Mouse (Mus musculus) adipocyte (in vitro differentiated cells): ENCODE data around the gene Btbd10.

Experiments used
- DNase-seq: peaks from one replicate; pipeline ENCODE4 v3.0.0-alpha.2; 2016; ENCODE audit warnings: low spot score

The Btbd10 gene

DNA sequence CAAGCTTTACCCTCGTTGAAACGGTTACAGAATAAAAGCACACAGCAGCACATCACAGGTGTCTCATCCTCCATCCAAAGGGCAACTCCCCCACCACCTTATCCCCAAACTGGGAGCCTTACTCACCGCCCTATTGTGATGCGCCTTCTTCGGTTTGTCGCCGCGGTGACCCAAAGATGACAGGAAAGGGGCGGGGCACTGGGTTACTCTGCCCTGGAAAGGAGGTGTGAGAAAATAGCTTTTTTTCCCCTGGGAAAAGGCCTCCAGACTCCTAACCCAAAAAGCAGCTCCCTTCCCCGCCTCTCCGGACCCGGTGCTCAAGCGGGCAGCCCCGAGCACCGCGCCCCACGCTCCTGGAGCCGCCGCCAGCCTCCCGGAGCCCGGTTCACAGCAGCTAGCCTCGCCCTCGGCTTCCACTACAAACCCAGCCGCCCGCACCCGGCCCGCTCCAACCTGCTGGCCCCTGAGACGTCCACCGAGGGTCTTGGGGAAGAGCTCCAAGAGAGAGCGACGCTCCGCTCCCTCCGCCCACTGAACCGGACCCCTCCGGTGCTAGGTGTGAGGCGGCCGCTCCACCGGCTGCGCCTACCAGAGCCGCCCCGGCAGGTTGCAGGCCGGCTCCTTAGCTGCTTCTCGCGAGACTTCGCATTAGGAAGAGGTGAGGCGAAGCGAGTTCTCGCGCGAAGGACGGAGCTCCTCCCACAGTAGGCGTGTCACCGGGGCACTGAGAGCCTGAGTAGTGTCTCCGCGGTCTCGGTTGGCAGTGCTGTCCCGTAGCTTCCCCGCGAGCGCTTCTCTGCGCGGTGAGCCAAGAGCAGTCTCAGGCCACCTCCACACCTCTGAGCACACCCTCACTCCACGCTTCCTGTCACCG is at the start of gene Btbd10:
Btbd10 (minus strand) TSS at position 647 of the 874 bp plus-strand sequence.
- DNase-seq, result peak; percentile 93

DNA sequence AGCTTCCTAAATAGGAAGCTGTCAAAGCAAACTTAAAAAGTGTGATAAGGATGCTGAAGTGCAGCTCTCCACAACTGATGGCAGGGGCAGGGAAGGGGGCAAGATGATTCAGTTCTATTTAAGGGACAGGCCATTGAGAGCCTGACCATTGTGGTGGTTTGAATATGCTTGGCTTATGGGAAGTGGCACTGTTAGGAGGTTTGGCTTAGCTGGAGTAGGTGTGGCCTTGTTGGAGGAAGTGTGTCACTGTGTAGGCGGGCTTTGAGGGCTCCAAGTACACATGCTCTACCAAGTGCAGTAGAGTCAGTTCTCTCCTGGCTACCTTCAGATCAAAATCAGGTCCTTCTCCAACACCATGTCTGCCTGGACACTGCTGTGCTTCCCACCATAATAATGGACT is 47.3 kb upstream of the Btbd10 start:
- DNase-seq, result no peak

DNA sequence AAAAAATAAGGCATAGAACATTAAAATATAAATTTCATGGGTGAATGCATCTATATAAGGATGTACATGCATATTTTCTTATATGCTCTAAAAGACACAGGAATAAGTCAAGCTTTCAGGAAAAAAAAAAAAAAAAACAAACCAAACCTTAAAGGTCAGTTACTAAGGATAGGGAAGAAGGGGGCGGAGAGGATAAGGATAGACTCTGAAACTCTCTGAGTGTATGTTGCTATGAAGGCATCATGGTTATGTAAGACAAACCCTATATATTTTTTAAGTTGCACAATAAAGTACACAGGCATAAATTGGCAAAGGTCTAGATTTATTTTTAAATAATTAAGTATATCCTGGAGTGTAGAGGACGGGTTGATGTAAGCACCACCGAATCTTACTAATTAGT is 46.1 kb upstream of the Btbd10 start:
- no peak for DNase-seq

DNA sequence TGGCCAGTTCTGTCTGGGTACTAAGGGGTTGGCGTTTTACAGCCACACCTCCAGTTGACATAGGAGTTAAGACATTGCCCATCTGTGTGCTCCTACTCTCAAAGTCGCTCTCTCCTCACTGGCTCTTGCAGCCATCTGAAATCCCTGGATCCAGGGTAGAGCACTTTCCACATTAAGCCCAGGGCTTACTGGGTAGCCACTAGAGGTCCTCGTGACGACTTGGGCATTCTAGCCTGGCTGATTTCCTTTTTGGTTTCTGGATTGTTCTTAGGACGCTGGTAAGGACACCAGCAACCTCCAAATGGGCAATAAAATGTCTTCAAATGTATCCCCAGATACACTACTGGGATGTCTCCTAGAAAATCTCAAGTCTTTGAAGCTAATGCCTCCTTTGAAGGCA is 39.5 kb upstream of the Btbd10 start:
- DNase-seq, result peak; percentile 4

DNA sequence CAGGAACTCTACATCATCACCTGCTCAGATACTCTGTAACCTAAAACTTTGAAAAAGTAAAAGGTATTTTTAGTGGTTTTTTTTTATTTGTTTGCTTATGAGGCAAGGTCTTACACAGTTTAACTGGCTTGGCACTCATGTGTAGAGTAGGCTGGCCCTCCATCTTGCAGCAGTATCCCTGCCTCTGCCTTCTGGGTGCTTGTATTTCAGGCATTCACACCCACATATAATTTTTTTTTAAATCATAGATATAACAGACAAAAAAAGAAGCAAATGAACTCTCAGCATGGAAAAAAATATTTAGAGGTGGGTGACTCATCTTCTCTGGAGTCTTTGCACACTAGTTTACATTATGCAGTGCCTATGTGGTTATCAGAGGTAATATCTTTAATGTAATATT is 28.9 kb upstream of the Btbd10 start:
- DNase-seq, result no peak

GRCm38 (mm10) chr7:113396661-113397060 is 27.5 kb upstream of the Btbd10 start:
- DNase-seq, result no peak

DNA sequence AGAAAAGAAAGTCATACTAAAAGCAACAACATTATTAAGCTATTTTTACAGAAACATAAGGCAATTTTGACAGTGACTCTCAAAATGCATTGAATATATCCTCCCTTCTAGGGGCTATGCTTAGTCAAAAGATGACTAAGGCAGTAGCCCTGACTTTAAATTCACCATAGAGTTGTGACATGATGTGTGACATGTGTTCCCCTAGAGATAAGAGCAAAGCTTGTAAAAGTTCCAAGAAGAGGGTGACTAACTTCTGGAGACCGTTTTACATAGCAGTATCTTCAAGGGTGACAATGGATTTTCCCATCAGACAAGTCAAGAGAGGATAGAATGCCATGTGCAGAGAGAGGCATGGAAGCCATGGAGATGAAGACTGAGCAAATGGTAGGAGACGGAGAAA is 22.4 kb upstream of the Btbd10 start:
- no peak for DNase-seq

GRCm38 (mm10) chr7:113388470-113388869 is 19.3 kb upstream of the Btbd10 start, which contains the start of gene Pth:
Gene Pth (minus strand): TSS chr7:113388570.
- DNase-seq, result no peak

- DNase-seq, result peak; percentile 89
Measured at GRCm38 (mm10) chr7:113377875-113378658, 8.9 kb upstream of the Btbd10 start.

DNA sequence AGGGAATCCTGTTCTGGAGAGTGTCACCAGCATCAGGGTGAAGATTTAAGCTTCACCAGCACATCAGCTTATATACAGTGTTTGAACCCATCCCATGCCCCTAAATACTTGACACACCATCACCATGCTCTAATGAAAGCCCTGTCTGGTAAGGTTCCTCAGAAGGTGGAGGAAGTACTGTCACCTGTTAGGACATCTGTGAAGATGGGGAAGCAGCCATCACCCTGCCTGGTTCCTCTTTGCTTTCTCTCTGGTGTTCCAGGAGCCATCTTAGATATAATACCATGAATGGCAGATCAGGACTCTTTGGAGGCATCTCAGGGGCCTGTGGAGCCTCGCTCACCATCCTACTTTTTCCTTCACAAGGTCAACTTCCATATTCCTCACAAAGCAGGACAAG is 3.5 kb upstream of the Btbd10 start:
- no peak for DNase-seq

DNA sequence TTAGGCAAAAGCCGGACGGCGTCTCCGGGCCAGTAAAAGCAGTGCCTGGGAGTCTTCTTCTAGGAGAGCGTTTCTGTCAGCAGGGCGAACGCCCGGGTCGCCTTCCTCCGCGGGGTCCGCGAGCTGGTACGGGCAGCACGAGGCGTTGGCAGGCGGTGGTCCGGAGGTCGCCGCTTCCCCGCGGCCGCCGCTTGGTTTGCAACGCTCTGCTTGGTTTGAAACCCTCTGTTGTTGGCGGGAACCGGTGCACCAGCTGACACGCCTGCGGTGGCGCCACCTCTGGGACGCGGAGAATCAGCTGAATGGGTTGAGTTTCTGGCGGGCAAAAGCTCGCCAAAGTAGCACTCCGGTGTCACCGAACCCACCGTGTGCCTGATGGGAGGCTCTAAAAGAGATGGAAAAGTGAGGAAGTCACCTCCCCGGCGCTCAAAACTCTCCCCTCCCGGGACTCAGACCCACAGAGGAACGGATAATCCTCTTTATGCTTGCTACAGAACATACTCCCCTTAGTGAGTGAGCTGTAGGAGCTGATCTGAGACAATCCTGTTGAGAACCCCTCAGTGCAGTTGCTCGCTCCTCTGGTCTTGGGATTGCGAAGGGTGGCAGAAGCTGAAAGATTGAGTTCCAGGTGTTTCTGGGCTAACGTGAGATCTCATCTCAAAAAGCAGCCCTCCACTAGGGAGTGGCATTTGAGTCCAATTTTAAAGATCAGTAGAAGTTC is 588 bp upstream of the Btbd10 start:
- peak; percentile 70 for DNase-seq

- DNase-seq, result no peak
Measured at GRCm38 (mm10) chr7:113367440-113367839, 1.8 kb downstream of the Btbd10 start.

GRCm38 (mm10) chr7:113349089-113349488 is 20.1 kb downstream of the Btbd10 start:
- DNase-seq, result no peak

GRCm38 (mm10) chr7:113347694-113348093 is 21.5 kb downstream of the Btbd10 start:
- DNase-seq, result no peak

GRCm38 (mm10) chr7:113347271-113347670 is 21.9 kb downstream of the Btbd10 start:
- DNase-seq, result no peak

- no peak for DNase-seq
Measured at GRCm38 (mm10) chr7:113335250-113335649, 33.9 kb downstream of the Btbd10 start.

- DNase-seq, result no peak
Measured at GRCm38 (mm10) chr7:113334036-113334435, 35.2 kb downstream of the Btbd10 start.

DNA sequence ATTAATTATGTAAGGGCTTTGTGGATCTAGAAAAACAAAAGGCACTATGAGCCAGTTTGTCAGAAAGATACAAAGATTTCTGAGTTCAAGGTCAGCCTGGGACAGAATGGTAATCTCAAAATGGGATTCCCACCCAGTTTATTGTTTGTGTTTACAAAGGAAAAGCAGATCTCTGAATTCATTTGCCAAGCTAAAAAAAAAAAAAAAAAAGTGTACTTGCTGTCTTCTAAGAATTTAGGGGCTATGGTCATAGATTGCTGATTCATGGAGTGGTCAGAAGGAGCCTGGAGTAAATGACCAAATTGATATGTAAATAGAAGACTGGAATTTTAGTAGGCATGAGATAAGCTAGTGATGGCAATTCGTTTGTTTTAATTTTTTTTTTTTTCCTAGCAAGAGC is 49.1 kb downstream of the Btbd10 start:
- DNase-seq, result no peak

DNA sequence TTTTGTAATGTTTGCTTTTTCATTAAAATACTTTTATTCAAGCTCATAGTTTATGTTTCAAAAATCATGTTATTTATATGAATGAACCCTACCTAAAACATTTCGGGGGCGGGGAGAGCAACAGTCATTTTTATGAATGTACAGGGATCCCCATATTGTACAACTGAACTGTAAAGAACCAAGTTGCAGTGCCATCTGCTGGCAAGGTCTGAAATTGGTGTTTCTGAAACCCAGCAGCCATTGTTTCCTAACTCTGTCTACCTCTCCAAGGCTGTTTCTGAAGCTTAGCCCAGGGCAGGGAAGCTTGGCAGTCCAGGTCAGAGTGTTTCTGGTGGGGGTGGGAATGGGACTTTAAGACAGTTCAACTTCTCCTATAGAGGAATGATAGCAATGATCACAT is 57.4 kb downstream of the Btbd10 start:
- peak; percentile 76 for DNase-seq

- DNase-seq, result peak; percentile 71
Measured at GRCm38 (mm10) chr7:113310136-113310535, 59.1 kb downstream of the Btbd10 start.

GRCm38 (mm10) chr7:113297813-113298212 is 71.4 kb downstream of the Btbd10 start:
- DNase-seq, result no peak
